Comparison of ENCODE assay signal across 26 mouse cellular contexts in genomic region chr15:61297447-61298208, GRCm38 (mm10).
A peak's percentile ranks its signal among the peaks of the same experiment; 100 is the strongest.
DNase-seq lines count a peak whose midpoint lies in the region; ATAC-seq and TF ChIP-seq lines count a peak whose summit lies in the region.
"Had no signal": no experiment of that assay in that cellular context is flagged by ENCODE, and none has a peak within 500 bp of the region (broad histone marks: within the 10 kb centered on the region; RNA-seq: fewer than 3 reads in every experiment).

No protein-coding gene starts in this region.

- no peak overlapping the region for H3K4me3 ChIP-seq in heart, adult 2 months
- H3K4me3 ChIP-seq in neural tube, embryonic 15.5 days (replicated peaks), result no peak overlapping the region
- H3K4me3 ChIP-seq: embryonic facial prominence, embryonic 13.5 days; embryonic facial prominence, embryonic 15.5 days; erythroblast, embryonic 14.5 days; forebrain, embryonic 13.5 days; forebrain, embryonic 15.5 days had no signal

- TF ChIP-seq CTCF in heart, adult 2 months (IDR thresholded peaks at IDR 0.05), result no peak
- TF ChIP-seq CTCF in Patski (IDR thresholded peaks at IDR 0.05), result no peak

- CTCF ChIA-PET in Patski (lab: Charles Lee), result interaction anchor here (1.0 to 1.3 kb wide), 3 partner anchors 11 to 103 kb away, joined by 3 to 4 read pairs (median 3); no protein-coding TSS in a partner anchor

- no peak for TF ChIP-seq POLR2A in heart, adult 2 months (IDR thresholded peaks at IDR 0.05; ENCODE audit: insufficient read depth, low read depth, low read length)

- H3K9ac ChIP-seq in heart, adult 2 months (ENCODE audit: low read depth, low read length), result no peak overlapping the region
- no peak overlapping the region for H3K9ac ChIP-seq in neural tube, embryonic 15.5 days (replicated peaks)
- H3K9ac ChIP-seq: embryonic facial prominence, embryonic 13.5 days; embryonic facial prominence, embryonic 15.5 days; forebrain, embryonic 13.5 days; forebrain, embryonic 15.5 days; forebrain, postnatal 0 days had no signal

- no peak overlapping the region for H3K27ac ChIP-seq in heart, adult 2 months
- H3K27ac ChIP-seq in neural tube, embryonic 15.5 days (replicated peaks), result no peak overlapping the region
- H3K27ac ChIP-seq: embryonic facial prominence, embryonic 13.5 days; embryonic facial prominence, embryonic 15.5 days; forebrain, embryonic 13.5 days; forebrain, embryonic 15.5 days had no signal

- POLR2A ChIA-PET in Patski (lab: Charles Lee), result no interaction called here

- intact Hi-C loops in heart, adult 2 months (cut with DNase I), result no loop called here

- 88% methylated on average over 5 of the region's 5 CpGs for WGBS in heart, adult 2 months
- 87% methylated on average over 5 of the region's 5 CpGs for WGBS in neural tube, embryonic 15.5 days

- no peaks in the 10 kb centered on the region for H3K36me3 ChIP-seq in heart, adult 2 months (ENCODE audit: control insufficient read depth, insufficient read depth, low read length)
- H3K36me3 ChIP-seq in neural tube, embryonic 15.5 days, result no peaks in the 10 kb centered on the region
- H3K36me3 ChIP-seq: embryonic facial prominence, embryonic 13.5 days; embryonic facial prominence, embryonic 15.5 days; forebrain, embryonic 15.5 days; G1E had no signal

- H3K4me2 ChIP-seq in neural tube, embryonic 15.5 days, result no peak overlapping the region
- H3K4me2 ChIP-seq: embryonic facial prominence, embryonic 13.5 days; embryonic facial prominence, embryonic 15.5 days; forebrain, embryonic 13.5 days; forebrain, embryonic 15.5 days had no signal

- in situ Hi-C loops in Patski (cut with MboI; ENCODE audit: low pct_unique_long_range_greater_than_20kb), result loop anchor here (5.0 kb wide), 1 partner anchor 135 kb away; no protein-coding TSS in a partner anchor

- ATAC-seq in Patski, result peak; percentile 76
- no peak for ATAC-seq in neural tube, embryonic 15.5 days (ENCODE audit: low FRiP score)
- ATAC-seq: CD4-positive, CD25-positive, alpha-beta regulatory T cell, adult 4 months; forebrain, embryonic 13.5 days; forebrain, embryonic 15.5 days; forebrain, postnatal 0 days had no signal

- no peaks in the 10 kb centered on the region for H3K9me3 ChIP-seq in neural tube, embryonic 15.5 days (replicated peaks)
- H3K9me3 ChIP-seq: embryonic facial prominence, embryonic 13.5 days; embryonic facial prominence, embryonic 15.5 days; forebrain, embryonic 13.5 days; forebrain, embryonic 15.5 days; G1E had no signal

- no peaks in the 10 kb centered on the region for H3K79me2 ChIP-seq in heart, adult 2 months (replicated peaks; ENCODE audit: control insufficient read depth, insufficient read depth, low read length)

- TF ChIP-seq EP300 in heart, adult 2 months (IDR thresholded peaks at IDR 0.05; ENCODE audit: insufficient read depth, low read depth, low read length), result no peak

- no peaks in the 10 kb centered on the region for H3K27me3 ChIP-seq in heart, adult 2 months (ENCODE audit: control insufficient read depth, insufficient read depth, low read length)
- no peaks in the 10 kb centered on the region for H3K27me3 ChIP-seq in Patski
- H3K27me3 ChIP-seq in neural tube, embryonic 15.5 days (replicated peaks), result no peaks in the 10 kb centered on the region
- H3K27me3 ChIP-seq: CH12.LX; embryonic facial prominence, embryonic 13.5 days; embryonic facial prominence, embryonic 15.5 days; forebrain, embryonic 13.5 days; forebrain, embryonic 15.5 days had no signal

- DNase-seq in heart, adult 11 months, result peak; percentile 61
- DNase-seq in heart, adult 2 months, result no peak
- DNase-seq in Patski (ENCODE audit: low read depth, low spot score), result peak; percentile 81
- peak; percentile 79 for DNase-seq in gonadal fat pad, adult 2 months (ENCODE audit: low read depth)
- DNase-seq in urinary bladder, postnatal 10 days (ENCODE audit: low spot score), result no peak
- DNase-seq: adrenal gland, adult 2 months; adrenal gland, postnatal 10 days; adrenal gland, postnatal 25 days; B cell, adult 2 months; cerebellum, adult 11 months; cerebellum, adult 18-20 months; cerebellum, adult 8-10 months; cerebellum, adult 9-11 months; cerebellum, postnatal 14 days; cerebellum, postnatal 36 days; embryo, embryonic 11 days; forebrain, postnatal 0 days had no signal

- H3K4me1 ChIP-seq in heart, adult 2 months (ENCODE audit: control insufficient read depth, insufficient read depth, low read length), result no peaks in the 10 kb centered on the region
- no peaks in the 10 kb centered on the region for H3K4me1 ChIP-seq in neural tube, embryonic 15.5 days
- H3K4me1 ChIP-seq: embryonic facial prominence, embryonic 13.5 days; forebrain, embryonic 13.5 days; forebrain, embryonic 15.5 days had no signal

Comparison
In these comparisons a context has a peak if more than half of its experiments do, and no peak if none do; other contexts are left out.
1. DNase-seq: peak in heart, adult 11 months (single experiment), Patski (single experiment) and gonadal fat pad, adult 2 months (single experiment); none in heart, adult 2 months (0 of 2) and urinary bladder, postnatal 10 days (single experiment).